Mouse (Mus musculus) limb, embryonic 10.5 days (tissue): ENCODE measurements around the gene Recql. TPM values are rescaled to one million over a fixed set of nuclear protein-coding genes. Genes with fewer than 3 reads are reported as not detected.
"Not testable (repeated sequence)": the region's sequence is repeated elsewhere in the genome, so short reads cannot be mapped to it uniquely, and the experiment has no call there.

Source experiments
- DNase-seq: peaks from one replicate; pipeline ENCODE4 v3.0.0-alpha.2; 2017; ENCODE audit warnings: low spot score
- H3K27ac ChIP-seq: fragments of 300-500 bp; sonication (generic); 2 replicates; pipeline ENCODE4 v1.5.1; 2016; ENCODE audit warnings: mild to moderate bottlenecking
- H3K27me3 ChIP-seq: fragments of 300-500 bp; sonication (generic); 2 replicates; pipeline ENCODE4 v1.6.1; 2016; ENCODE audit warnings: low read depth, mild to moderate bottlenecking; ENCODE audit not compliant: poor library complexity, severe bottlenecking
- H3K36me3 ChIP-seq: fragments of 300-500 bp; sonication (generic); 2 replicates; pipeline ENCODE4 v1.6.1; 2016; ENCODE audit warnings: mild to moderate bottlenecking, moderate library complexity
- H3K4me1 ChIP-seq: fragments of 300-500 bp; sonication (generic); 2 replicates; pipeline ENCODE4 v1.6.1; 2016
- H3K4me3 ChIP-seq: fragments of 300-500 bp; sonication (generic); 2 replicates; pipeline ENCODE4 v1.5.1; 2016; ENCODE audit warnings: mild to moderate bottlenecking, moderate library complexity
- H3K9me3 ChIP-seq: fragments of 300-500 bp; sonication (generic); replicated peaks from 2 replicates; pipeline ENCODE4 v1.6.1; 2016; ENCODE audit warnings: mild to moderate bottlenecking
- WGBS: fragments of 180-500 bp; shearing (Covaris S2); methylation state at CpG from one replicate; pipeline ENCODE4 v1.1.7; 2016; 5-methylcytosine and 5-hydroxymethylcytosine counted together
- polyA plus RNA-seq: library from polyadenylated mRNA; unstranded; fragments of >200 nt; fragmentation: Nextera tagmentation; extraction: Ambion mirVana; gene quantifications from 2 replicates; pipeline ENCODE4 v1.2.1, GENCODE M21; 2016

Recql gene
- polyA plus RNA-seq, 1 experiment from 2014 or later, result 30.0 TPM

DNA sequence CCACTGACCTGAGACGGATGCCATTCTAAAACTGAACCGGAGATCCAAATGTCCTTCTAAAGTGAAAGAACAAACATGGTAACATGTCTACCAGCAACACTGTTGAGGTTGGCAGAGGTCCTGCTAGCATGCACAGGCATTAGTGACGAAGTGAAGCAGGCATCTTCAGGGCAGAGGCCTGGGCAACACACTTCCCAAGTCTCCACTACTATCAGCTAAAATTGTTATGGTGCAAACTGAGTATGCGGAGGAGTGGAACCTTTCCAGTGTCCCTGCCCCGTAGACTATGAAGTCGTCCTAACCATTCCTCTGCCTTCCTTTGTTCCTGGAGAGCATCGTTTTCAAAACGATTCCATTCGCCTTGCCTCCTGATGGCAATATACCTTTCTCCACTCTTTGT is 2.4 kb downstream of the Recql start:
- no peak for DNase-seq
- Histone ChIP-seq H3K27me3 (no peaks in the 10 kb centered on the region), H3K4me1 (peaks cover 29% of the 10 kb centered on the region), H3K36me3 (no peaks in the 10 kb centered on the region), H3K4me3 (no peak overlapping the region), H3K27ac (no peak overlapping the region), H3K9me3 (no peaks in the 10 kb centered on the region)
- WGBS, result 92% methylated on average over 9 of the region's 9 CpGs

DNA sequence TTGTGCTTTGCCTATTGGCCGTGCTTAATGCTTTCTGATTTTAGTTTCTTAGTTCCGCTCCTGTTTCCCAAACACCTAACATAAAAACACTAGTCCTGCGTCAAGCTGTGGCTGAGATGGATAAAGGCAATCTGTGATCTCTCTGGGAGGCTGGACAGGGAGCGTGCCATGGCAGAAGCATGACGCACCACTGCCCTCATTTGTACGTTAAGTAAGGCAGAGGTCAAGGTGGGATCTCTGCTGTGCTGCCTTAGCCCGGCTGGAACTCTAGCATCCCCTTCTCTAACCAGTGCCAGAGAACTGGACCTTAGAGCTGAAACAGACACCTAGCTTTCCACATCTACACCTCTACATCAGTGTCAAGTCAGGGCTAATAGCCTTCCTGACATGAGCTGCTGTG is 5.3 kb downstream of the Recql start:
- WGBS, result 92% methylated on average over 7 of the region's 7 CpGs
- no peaks in the 10 kb centered on the region for H3K27me3 ChIP-seq
- no peaks in the 10 kb centered on the region for H3K9me3 ChIP-seq
- no peak for DNase-seq
- peaks cover 22% of the 10 kb centered on the region for H3K4me1 ChIP-seq
- no peak overlapping the region for H3K4me3 ChIP-seq
- H3K36me3 ChIP-seq, result peaks cover 3% of the 10 kb centered on the region
- no peak overlapping the region for H3K27ac ChIP-seq

DNA sequence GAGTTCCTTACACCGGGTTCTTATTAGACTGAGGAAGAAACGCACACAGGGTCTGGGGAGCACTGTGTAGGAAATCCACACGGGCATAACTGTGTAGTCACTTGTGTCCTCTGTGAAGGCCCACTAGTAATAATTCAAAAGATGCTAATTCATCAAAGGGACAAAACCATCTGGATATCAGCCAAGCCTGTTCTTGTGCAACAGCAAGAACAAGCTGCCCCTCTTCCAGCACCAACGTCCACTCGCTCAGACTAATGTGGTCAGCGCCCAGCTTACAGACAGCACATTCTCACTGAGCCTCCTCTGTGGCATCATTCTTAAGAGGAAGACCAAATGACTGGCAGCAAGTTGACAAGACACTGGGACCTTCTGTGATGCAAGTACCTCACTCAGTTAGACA is 6.9 kb downstream of the Recql start:
- DNase-seq, result no peak
- H3K4me1 ChIP-seq, result peaks cover 16% of the 10 kb centered on the region
- no peak overlapping the region for H3K4me3 ChIP-seq
- H3K36me3 ChIP-seq, result peaks cover 19% of the 10 kb centered on the region
- no peak overlapping the region for H3K27ac ChIP-seq
- H3K9me3 ChIP-seq, result no peaks in the 10 kb centered on the region
- H3K27me3 ChIP-seq, result no peaks in the 10 kb centered on the region
- WGBS, result 90% methylated on average over 6 of the region's 6 CpGs

DNA sequence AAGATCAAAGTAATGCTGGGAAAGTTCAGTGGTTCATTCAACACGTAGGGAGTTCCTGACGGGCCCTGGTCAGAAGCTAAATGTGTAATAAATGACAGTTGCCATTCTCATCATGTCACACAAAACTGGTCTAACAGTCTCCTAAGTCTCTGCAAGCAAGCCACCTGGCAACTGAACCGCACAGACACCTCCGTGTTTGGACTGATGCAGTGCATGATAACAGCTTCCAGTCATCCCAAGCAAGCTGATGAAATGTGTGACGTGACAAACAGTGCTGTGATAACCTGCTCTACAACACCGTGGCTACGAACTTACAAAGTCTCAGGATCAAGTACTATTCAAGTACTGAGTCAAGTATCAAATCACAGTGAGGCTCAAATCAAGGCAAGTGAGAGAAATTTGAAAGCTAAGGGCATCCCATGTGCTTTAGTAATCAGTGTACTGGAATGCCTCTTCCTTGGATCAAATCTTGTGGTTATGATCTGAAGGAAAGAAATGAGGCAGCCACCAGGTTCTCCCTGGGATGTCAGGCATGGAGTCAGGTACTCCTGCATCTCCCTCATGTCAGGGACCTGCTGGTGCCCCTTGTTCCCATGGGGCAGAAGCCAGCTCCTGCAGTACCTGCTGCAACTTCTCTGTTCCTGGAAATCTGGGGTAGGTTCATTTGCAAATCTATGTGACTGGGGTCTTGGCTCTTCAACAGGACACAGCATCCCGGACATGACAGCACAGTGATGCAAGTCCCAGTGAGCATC is 8.1 kb downstream of the Recql start:
- 91% methylated on average over 8 of the region's 8 CpGs for WGBS
- Histone ChIP-seq H3K27me3 (no peaks in the 10 kb centered on the region), H3K36me3 (peaks cover 30% of the 10 kb centered on the region), H3K27ac (no peak overlapping the region), H3K4me1 (peaks cover 12% of the 10 kb centered on the region), H3K4me3 (no peak overlapping the region), H3K9me3 (no peaks in the 10 kb centered on the region)
- no peak for DNase-seq

DNA sequence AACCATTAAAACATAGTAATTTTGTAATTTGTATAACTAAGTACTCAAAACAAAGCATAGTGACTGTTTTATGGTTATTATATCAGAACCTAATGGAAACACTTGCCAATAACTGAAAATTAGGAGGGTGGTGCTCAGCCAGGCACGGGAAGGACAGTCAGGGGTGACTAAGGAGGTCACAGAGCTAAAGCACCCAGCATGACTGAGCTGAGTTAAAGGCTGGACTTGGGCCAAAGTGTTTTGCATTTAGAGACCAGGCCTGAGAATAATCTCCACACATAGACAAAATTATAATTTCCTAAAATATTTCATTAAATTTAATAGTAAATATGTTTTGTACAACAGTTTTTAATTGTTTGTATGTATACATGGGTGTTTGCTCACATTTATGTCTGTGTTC is 9.8 kb downstream of the Recql start:
- no peaks in the 10 kb centered on the region for H3K27me3 ChIP-seq
- no peaks in the 10 kb centered on the region for H3K4me1 ChIP-seq
- H3K9me3 ChIP-seq, result no peaks in the 10 kb centered on the region
- DNase-seq, result no peak
- no peak overlapping the region for H3K27ac ChIP-seq
- H3K4me3 ChIP-seq, result no peak overlapping the region
- WGBS, result 98% methylated on average over 1 of the region's 1 CpGs
- H3K36me3 ChIP-seq, result peaks cover 40% of the 10 kb centered on the region

DNA sequence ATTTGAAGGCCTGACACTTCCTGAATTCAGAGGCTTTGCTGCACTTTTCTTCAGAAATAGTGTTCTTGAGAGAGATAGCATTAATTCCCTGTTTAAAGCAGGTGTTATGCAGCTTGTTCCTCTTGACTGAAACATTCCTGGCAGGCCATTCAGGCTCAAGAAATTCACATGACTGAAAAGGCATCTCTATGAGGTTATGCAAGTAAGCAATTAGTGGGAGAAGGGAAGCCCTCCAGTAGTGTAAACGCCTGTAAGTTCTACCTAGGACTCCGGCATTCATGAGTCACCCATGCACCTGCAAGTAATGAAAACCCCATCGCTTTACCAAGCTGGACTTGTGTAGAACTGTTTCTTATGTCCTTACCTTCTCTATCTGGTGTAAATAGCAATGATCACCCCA is 17.3 kb downstream of the Recql start:
- H3K27ac ChIP-seq, result no peak overlapping the region
- WGBS, result 92% methylated on average over 3 of the region's 3 CpGs

DNA sequence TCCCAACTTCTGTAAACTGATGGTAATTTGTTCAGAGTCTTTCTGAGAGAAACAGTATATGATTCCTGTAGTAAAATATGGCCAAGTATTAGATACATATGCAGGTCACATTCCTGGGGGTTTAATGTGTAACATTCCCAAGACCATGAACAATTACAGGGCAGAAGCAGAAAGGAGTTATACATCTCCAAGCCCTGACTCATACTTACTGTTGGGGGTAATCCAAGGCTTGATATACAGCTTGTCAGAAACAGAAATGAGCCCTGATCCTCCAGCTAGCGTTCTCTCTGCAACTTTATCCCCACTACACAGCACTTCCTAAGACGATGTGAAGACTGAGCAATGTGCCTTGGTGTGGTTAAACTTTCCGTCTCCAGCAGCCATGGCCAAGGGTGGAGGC is 19.3 kb downstream of the Recql start:
- Histone ChIP-seq H3K27ac (no peak overlapping the region), H3K4me1 (no peaks in the 10 kb centered on the region), H3K4me3 (no peak overlapping the region), H3K27me3 (no peaks in the 10 kb centered on the region), H3K36me3 (peaks cover 79% of the 10 kb centered on the region), H3K9me3 (no peaks in the 10 kb centered on the region)
- DNase-seq, result no peak
- 97% methylated on average over 3 of the region's 3 CpGs for WGBS

More for the DNA sequence above, 17.3 kb downstream of the Recql start:
- H3K27me3 ChIP-seq, result no peaks in the 10 kb centered on the region
- DNase-seq, result no peak
- no peaks in the 10 kb centered on the region for H3K4me1 ChIP-seq
- H3K4me3 ChIP-seq, result no peak overlapping the region
- H3K36me3 ChIP-seq, result peaks cover 78% of the 10 kb centered on the region
- H3K9me3 ChIP-seq, result no peaks in the 10 kb centered on the region

DNA sequence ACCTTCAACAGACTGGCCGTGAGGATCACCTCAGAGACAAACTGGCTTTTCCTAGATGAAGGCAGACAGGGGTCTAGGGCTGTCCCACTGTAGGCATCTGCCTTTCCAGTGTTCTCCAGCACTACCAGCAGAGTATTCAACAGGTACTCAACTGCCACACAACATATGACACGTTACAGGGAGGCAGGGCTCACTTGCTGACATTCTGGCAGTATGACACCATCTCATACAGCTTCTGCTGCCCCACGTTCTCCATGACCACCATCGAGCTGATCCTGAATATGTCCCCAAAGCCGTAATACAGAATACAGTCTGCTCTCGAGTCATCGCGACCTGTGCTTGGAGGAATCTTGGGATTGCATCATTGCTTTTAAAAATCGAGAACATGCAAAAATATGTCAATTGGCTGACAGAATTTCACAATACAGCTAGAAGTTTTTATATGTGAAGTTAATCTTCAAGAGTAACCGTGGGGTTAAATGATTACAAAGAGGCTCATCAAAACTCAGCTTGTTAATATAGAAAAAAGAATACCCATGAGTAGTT is 20.3 kb downstream of the Recql start:
- Histone ChIP-seq H3K9me3 (no peaks in the 10 kb centered on the region), H3K4me1 (no peaks in the 10 kb centered on the region), H3K27ac (no peak overlapping the region), H3K4me3 (no peak overlapping the region), H3K36me3 (peaks cover 79% of the 10 kb centered on the region), H3K27me3 (no peaks in the 10 kb centered on the region)
- 94% methylated on average over 10 of the region's 10 CpGs for WGBS
- DNase-seq, result no peak

DNA sequence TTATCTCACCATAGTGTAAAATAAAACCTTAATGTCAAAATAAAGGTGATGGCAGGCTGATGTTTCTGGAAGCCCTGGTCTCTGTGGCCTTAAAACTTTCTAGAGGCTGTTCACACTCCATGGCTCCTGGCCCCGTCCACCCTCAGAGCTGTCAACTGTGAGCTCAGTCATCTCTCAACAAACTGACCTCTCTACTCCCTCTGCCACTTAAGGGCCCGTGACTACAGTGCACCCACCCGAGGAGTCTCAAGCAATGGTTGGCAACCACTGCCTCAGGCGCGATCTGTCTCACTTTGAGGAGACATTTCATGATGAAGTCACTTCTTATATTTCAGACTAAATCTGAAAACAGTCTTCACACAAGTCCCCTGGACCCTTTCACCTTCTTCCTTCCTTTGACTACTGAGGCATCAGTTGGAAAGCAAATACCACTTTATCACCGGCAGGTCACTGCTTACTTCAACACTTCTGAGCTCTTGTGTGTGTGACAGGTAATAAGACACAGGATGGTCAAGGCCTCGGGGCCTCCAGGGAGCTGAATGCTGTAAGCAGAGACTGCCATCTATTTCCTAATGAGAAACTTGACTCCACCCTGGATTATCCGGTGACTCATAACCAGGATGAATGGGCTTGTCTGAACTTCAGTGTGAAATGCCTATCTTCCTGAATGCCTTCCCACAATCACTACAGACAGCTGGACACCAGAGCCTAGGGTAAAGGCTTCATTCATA is 21.0 kb downstream of the Recql start:
- Histone ChIP-seq H3K27ac (no peak overlapping the region), H3K27me3 (no peaks in the 10 kb centered on the region), H3K4me1 (no peaks in the 10 kb centered on the region), H3K4me3 (no peak overlapping the region), H3K36me3 (peaks cover 82% of the 10 kb centered on the region), H3K9me3 (no peaks in the 10 kb centered on the region)
- no peak for DNase-seq
- 93% methylated on average over 8 of the region's 8 CpGs for WGBS

DNA sequence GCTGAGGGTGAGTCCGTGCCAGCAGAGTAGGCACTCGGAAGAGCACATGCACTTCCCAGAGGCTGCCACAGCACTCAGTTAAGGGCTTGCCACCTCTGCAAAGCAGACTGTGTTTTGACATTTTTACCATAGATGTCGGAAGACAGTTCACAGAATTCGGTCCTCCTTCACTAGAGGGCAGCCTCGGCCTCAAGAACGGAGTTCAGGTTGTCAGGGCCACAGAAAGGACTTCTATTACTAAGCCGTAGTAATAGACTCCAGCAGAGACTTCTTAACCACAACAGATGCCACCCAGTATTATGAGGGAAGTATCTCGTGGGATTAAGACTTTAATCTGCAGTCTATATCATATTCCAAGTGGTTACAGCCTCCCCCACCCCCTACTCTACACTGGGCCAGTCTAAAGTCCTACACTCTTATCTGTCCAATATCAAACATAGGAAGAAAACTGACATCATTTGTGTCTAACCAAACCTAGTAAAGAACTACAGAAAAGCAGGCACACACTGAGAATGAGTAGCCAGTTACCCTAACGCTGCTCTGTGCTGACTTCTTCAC is 23.8 kb downstream of the Recql start:
- no peak overlapping the region for H3K4me3 ChIP-seq
- WGBS, result 83% methylated on average over 9 of the region's 9 CpGs
- DNase-seq, result no peak
- no peaks in the 10 kb centered on the region for H3K4me1 ChIP-seq
- no peak overlapping the region for H3K27ac ChIP-seq
- H3K9me3 ChIP-seq, result no peaks in the 10 kb centered on the region
- H3K27me3 ChIP-seq, result no peaks in the 10 kb centered on the region
- peaks cover 86% of the 10 kb centered on the region for H3K36me3 ChIP-seq

DNA sequence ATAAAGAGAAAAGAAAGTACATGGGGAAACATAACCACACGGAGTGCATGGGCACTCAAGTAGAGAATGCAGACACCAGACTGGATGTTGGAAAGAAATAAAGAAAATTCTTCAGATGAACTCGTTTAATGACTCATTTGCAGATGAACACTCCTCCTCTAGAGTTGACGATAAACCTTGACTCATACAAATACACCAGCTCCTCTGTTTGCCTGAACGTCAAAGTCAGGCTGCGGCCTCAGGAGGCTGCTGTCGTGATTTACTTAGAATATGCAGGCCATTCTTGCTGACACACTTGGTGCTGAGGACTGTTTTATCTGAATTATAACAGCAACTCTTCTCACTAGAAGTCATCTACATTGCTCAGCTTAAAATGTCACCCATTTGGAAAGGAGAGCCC is 24.9 kb downstream of the Recql start:
- Histone ChIP-seq H3K27me3 (no peaks in the 10 kb centered on the region), H3K36me3 (peaks cover 83% of the 10 kb centered on the region), H3K4me3 (no peak overlapping the region), H3K4me1 (no peaks in the 10 kb centered on the region), H3K27ac (no peak overlapping the region), H3K9me3 (no peaks in the 10 kb centered on the region)
- DNase-seq, result no peak
- WGBS, result 96% methylated on average over 6 of the region's 6 CpGs

DNA sequence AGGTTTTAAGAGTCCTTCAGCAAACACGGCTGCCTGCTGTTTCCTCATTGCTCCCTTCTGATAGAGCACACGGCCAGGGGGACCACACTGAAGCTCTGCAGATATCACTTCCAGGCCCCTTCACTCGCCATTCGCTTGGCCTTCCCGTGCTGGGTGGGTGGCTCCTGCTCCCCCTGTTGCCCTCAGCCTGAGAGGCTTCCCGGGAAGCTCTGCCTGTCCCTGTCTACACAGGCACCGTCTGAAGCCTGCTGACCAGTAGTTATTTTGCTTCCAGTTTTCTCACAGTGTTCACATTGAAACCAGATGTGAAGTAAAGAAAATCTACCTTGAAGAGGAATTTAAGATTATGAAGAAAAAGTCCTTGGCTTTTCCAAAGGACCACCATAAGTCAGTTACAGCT is 29.8 kb downstream of the Recql start:
- no peaks in the 10 kb centered on the region for H3K9me3 ChIP-seq
- no peak overlapping the region for H3K4me3 ChIP-seq
- H3K27me3 ChIP-seq, result no peaks in the 10 kb centered on the region
- H3K36me3 ChIP-seq, result peaks cover 71% of the 10 kb centered on the region
- H3K4me1 ChIP-seq, result no peaks in the 10 kb centered on the region
- no peak for DNase-seq
- WGBS, result 75% methylated on average over 7 of the region's 7 CpGs
- no peak overlapping the region for H3K27ac ChIP-seq

DNA sequence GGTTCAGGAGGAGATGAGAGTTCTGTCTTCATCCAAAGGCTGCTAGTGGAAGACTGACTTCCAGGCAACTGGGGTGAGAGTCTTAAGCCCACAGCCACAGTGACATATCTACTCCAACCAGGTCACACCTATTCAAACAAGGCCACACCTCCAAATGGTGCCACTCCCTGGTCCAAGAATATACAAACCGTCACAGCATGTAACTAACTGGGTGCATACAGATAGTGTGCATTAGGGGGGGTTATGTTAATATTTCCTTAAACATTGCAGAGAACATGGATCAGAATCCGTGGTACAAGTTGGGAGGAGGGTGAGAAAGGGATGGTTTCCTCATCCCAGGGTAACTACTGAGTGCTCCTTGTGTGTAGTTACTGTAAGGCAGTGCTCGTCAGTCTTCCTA is 34.8 kb downstream of the Recql start:
- H3K4me1 ChIP-seq, DNase-seq, H3K27ac ChIP-seq, H3K4me3 ChIP-seq, H3K9me3 ChIP-seq, H3K27me3 ChIP-seq: not testable (repeated sequence)
- 89% methylated on average over 3 of the region's 3 CpGs for WGBS
- peaks cover 47% of the 10 kb centered on the region for H3K36me3 ChIP-seq
